Mouse (Mus musculus): ENCODE measurements around the gene Hltf. TPM values are rescaled to one million over a fixed set of nuclear protein-coding genes. Genes with fewer than 3 reads are reported as not detected.

The Hltf gene
- polyA plus RNA-seq, 1 experiment from 2014 or later = 20.4 TPM

DNA sequence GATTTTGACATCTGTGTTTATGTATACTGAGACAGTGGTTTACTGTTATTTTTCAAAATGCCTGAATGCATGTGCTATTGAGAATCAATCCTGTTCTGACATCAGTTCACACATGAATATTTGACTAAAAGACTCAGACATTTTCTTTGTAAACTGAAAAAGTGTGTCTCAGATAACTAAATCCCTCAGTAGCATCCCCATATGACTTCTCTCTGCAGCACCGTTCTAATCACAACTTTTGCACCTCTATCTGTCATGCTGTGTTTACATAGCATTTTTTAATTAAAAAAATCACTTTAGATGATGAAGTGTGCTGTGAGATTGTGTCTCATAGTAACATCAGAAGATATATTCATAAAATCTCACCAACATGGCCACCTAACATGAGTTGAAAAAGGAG is 109.9 kb downstream of the Hltf start:
- WGBS = 69% methylated on average over 1 of the region's 1 CpGs
- no peaks in the 10 kb centered on the region for H3K4me1 ChIP-seq (ENCODE audit: control insufficient read depth, insufficient read depth, low read length)
- no peaks in the 10 kb centered on the region for H3K9me3 ChIP-seq (ENCODE audit: control insufficient read depth, low read length)
- no peak for ATAC-seq (ENCODE audit: low read depth)
- no peak overlapping the region for H3K9ac ChIP-seq (ENCODE audit: low read depth, low read length)
- no peaks in the 10 kb centered on the region for H3K27me3 ChIP-seq (replicated peaks; ENCODE audit: control insufficient read depth, insufficient read depth, low read length)
- no peak overlapping the region for H3K4me2 ChIP-seq (ENCODE audit: low read depth, low read length)
- H3K27ac ChIP-seq (replicated peaks; ENCODE audit: low read depth, low read length) = no peak overlapping the region
- no peak overlapping the region for H3K4me3 ChIP-seq (ENCODE audit: low read depth, low read length)
- no peaks in the 10 kb centered on the region for H3K36me3 ChIP-seq (ENCODE audit: control insufficient read depth, insufficient read depth, low read length)
- DNase-seq (ENCODE audit: low spot score) = no peak

Other genes with a start within 250 kb of the Hltf start
- 4.8 and 5.5 TPM in 2 replicates for gene Cp, start 100.8 kb upstream of the Hltf start, polyA plus RNA-seq (2014; fragmentation: Nextera tagmentation; extraction: Ambion mirVana)
- gene Hps3, start 22.5 kb upstream of the Hltf start, polyA plus RNA-seq (2014; fragmentation: Nextera tagmentation; extraction: Ambion mirVana) = 9.9 and 12.1 TPM in 2 replicates
- gene Gyg, start 97.5 kb downstream of the Hltf start, polyA plus RNA-seq (2014; fragmentation: Nextera tagmentation; extraction: Ambion mirVana) = 56.5 and 59.5 TPM in 2 replicates
- gene Cpa3, start 184.4 kb downstream of the Hltf start, polyA plus RNA-seq (2014; fragmentation: Nextera tagmentation; extraction: Ambion mirVana) = 112 and 176 TPM in 2 replicates
- 0.43 and 0.87 TPM in 2 replicates for gene Cpb1, start 217.9 kb downstream of the Hltf start, polyA plus RNA-seq (2014; fragmentation: Nextera tagmentation; extraction: Ambion mirVana)

All from embryonic facial prominence, embryonic 14.5 days (tissue).